Mouse (Mus musculus) cerebellum, adult (tissue): ENCODE data around the gene Pi16.
"Not testable (repeated sequence)": the region's sequence is repeated elsewhere in the genome, so short reads cannot be mapped to it uniquely, and the experiment has no call there.

Source experiments
- ATAC-seq: cut with Nextera tagmentation; 2 replicates; pipeline ENCODE4 v1.9.2; 2017; ENCODE audit warnings: mild to moderate bottlenecking, moderate library complexity, mixed read lengths; ENCODE audit not compliant: insufficient number of reproducible peaks, low FRiP score, low TSS enrichment

Pi16 gene

GRCm38 (mm10) chr17:29317380-29317779 lies at the start of gene Pi16:
Pi16 (plus strand) TSS chr17:29317680.
- ATAC-seq: not testable (repeated sequence)

DNA sequence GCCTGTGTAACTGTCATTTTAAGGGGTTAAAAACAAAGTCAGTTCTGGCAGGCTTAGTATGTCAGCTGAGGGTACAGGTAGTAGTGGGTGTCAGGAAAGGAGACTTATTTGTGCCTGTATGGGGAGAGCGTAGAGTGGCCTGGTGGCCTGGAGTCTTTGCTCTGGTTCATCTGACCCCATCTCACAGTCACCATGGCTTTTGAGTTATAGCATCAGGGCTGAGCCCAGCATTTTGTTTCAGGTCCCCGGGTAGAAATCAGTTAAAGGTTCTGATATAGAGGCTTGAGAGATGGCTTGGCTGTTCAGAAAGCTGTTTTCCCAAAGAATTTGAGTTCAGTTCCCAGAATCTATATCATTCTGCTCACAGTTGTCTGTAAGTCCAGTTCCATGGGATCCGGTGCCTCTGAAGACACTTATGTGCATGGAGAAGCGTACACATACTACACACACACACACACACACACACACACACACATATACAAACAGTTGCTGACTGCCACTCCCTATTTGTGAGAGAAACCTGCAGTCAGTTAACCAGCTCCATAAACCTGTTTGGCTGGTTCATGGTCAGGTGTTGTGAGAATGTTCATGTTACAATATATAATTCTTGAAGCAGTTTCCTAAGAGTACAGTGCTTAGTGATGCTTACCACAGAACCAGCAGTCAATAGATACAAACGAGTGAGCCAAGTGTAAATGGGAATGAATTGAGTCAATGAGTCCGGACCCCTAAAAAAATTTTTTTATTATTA lies 49.4 kb upstream of the Pi16 start:
- no peak for ATAC-seq

GRCm38 (mm10) chr17:29268682-29269348 lies 48.7 kb upstream of the Pi16 start, which contains the start of gene BC004004:
BC004004 (plus strand) TSS chr17:29268788.
- peak; percentile 88 for ATAC-seq

GRCm38 (mm10) chr17:29269349-29269706 lies 48.2 kb upstream of the Pi16 start:
- no peak for ATAC-seq

- no peak for ATAC-seq
Measured at GRCm38 (mm10) chr17:29270148-29270698, 47.3 kb upstream of the Pi16 start.

DNA sequence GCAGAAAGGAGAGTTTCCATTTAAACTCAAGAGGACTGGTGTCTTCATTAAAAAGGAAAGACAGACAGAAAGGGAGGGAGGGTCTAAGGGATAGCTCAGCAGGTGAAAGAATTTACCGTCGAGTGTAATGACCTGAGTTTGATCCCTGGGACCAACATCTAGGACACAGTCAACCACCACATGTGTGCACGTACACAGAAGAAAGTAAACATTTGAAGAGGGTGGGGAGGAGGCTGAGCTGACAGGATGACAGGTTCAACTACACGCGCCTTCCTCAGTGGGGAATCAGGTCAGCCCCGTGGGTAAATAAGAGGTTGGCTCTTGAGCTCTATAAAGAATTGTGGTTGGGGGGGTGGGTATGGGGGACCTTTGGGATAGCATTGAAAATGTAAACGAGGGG lies 44.3 kb upstream of the Pi16 start:
- ATAC-seq: no peak

DNA sequence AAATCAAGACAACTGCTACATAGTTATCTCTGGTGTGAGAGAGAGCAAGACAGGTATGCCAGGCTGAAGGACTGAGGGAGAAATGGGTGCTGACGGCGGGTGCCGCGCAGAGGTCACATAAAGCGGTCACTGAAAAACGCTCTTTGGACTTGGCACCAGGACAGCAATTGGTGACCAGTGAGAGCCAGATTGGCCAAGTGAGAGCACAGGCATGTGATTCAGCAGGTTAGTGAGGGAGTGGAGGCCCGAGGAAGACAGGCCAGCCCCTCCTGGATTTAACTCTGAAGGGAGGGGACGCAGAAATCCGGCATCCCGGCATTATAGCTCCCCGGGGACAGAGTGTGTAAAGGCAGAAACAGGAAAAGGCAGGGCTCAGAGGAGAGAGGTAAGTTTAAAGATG lies 43.6 kb upstream of the Pi16 start:
- no peak for ATAC-seq

DNA sequence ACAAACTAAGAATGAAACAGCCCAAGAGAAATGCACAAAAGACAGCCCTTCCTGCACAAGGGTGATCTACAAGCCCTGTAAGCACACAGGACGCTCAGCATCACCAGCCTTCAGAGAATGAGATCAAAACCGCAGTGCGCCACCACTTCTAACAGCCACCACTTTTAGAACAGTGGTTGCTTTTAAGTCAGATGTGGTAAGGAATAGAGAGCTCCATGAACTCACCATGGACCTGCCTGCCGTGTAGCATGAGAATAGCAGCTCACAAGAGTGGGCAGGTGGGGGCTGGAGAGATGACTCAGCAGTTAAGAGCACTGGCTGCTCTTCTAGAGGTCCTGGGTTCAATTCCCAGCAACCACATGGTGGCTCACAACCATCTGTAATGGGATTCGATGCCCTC lies 37.1 kb upstream of the Pi16 start:
- no peak for ATAC-seq

GRCm38 (mm10) chr17:29281541-29281940 lies 35.9 kb upstream of the Pi16 start:
- ATAC-seq: no peak

DNA sequence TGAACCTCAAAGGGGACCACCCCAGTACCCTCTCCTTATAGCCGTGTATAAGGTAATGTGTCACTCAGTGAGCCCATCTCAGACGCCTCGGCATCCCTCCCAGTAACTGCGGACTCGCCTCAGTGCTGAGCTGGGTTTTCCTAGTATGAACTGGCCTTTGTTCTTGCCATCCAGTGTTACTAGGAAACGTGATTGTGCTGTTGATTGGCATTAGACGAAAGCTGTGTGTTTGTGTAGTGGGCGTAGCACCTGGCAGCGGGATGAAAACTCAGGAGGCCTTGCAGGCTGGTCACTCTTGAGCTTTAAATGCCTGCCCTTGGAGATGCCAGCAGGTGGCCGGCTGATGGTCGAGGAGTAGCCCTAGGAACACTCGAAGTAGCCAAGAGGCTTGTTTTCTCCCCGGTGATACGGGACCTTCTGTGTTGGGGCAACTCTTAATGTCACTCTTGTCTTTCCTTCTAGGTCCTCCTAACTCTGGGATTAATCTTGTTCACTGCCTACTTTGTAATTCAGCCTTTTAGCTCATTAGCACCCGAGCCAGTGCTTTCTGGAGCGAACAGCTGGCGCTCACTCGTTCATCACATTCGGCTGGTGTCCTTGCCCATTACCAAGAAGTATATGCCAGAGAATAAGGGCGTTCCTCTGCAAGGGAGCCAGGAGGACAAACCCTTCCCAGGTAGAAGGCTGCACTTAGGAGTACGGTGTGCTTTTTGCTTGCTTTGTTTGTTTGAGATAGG lies 35.1 kb upstream of the Pi16 start:
- no peak for ATAC-seq

DNA sequence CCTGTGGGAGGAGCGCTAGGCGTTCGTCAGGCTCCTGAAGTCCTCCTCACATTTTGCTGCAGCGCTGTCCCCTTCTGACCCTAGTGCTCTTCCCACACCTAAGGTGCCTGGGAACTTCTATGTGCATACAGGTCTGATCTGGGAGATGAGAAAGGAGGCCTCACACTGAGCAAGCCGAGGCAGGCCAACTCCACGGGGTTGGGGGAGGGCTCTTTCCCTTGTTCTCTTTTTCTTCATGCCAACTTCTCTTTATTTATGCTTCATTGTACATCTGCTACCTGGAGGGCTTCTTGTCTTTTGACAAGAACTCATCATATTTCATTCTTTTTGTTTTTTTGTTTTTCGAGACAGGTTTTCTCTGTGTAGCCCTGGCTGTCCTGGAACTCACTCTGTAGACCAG lies 25.7 kb upstream of the Pi16 start:
- ATAC-seq: no peak

DNA sequence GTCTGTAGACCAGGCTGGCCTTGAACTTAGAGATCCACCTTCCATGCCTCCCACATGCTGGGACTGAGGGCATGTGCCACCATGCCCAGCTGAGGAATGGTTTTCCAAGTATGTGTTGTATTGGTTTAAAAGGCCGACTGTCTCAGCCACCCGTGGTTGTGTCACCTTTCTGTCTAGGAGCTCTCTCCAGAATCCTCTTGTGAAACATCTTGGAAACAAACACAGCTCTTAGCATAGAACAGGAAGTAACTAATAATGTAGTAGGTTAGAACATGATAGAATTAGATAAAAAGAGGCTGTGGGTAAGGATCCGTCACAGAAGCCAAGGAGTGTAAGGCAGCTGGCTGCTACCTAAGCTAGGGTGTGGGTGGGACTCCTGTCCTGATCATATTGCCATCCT lies 24.5 kb upstream of the Pi16 start:
- no peak for ATAC-seq

DNA sequence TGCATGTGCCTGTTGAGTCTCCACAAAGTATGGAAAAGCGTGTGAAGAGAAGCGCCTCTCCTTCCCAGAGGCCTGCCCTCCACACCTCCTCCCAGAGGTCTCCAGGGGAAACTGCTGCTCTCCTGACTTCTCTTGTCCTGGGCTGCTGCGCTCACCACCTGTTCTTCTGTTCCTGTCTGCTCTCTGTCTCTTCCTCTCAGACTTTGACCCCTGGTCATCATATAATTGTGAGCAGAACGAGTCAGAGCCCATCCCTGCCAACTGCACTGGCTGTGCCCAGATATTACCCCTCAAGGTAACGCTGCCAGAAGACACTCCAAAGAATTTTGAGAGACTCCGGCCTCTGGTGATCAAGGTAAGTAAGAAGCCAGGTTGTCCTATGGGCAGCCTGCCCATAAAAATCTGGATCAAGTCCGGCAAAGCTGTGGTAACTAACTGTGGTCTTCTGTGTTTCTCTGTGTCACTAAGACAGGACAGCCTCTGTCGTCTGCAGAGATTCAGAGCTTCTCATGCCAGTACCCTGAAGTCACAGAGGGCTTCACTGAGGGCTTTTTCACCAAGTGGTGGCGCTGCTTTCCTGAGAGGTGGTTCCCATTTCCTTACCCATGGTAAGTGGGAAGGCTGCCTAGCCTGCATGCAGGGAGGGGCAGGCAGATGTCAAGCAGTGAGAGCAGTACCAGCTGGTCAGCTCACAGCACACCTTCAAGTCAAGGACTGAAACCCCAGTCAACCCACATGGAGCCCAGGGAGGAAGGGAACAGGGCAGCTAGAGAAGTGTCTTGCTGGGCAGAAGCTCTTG lies 23.5 kb upstream of the Pi16 start:
- no peak for ATAC-seq

- no peak for ATAC-seq
Measured at GRCm38 (mm10) chr17:29295835-29296234, 21.6 kb upstream of the Pi16 start.

DNA sequence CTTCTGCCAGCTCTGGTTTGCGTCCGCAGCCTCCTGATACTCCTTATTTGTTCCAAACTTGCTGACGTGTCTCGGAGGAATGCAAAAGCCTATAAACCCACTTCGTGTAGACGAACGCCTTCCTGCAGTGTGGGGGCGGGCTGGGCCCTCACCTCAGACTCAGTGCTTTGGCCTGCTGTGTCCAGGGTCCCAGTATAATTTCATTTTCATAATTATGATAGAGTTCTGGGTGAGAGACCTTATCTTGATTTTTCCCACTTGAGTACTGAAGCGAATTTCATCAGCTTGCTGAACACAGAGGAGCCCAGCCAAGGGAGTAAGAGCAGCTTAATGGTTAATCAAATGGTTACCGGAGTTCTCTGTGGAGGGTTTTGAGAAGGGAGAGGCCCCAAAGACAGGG lies 20.2 kb upstream of the Pi16 start:
- no peak for ATAC-seq

DNA sequence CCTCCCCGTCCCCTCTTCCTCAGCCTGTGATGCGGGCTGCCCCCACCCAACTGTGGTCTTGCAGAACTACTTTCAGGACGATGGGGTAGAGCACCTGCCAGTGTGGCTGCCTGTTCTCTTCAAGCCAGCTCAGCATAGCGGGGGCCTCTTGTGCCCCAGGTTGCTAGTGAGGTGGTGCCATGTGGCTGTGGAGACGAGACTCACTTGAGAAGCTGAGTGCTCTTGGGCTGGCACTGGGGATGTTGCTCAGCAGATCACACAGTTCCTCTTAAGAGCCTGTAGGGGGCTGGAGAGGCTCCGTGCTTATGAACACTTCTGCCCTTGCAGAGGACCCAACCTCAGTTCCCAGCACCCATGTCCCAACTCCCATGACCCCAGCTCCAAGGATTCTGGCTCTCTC lies 19.7 kb upstream of the Pi16 start:
- no peak for ATAC-seq

DNA sequence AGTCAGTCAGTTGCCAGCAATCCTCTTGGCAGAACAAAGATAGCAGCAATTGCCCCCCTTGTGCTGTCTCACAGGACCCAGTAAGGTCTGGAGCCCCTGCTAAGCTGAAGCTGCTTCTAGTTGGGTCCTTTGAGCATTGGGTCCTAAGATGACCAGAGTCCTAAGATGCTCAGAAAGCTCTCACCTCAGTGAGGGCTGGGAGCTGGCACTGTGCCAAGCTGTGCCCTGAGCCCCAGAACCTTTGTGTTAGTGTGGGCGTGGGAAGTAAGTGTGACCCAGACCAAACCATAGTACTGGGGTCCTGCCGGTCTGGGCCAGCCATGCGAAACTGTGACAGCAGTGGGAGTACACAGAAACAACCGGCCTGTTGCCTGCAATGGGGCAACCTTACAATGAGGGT lies 18.2 kb upstream of the Pi16 start:
- no peak for ATAC-seq

GRCm38 (mm10) chr17:29300926-29301325 lies 16.6 kb upstream of the Pi16 start:
- ATAC-seq: no peak

DNA sequence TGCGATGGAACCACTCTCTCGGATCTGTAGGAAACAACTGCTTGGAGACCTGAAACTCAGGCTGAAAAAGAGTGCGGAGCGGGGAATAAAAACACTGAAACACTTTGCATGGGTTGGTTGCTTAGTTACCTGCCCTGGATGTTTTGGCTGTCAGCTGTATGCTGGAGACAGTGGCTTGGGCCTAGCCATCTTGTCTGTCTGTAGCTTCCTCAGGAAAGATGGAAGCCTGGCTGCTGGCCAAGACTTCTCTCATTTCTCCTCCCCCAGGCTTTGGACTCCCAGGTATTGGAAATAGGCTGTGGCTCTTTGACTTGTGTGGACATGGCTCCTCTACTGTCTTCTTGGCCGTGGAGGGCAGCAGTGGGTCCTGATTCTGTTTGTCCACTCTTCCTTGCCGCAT lies 16.1 kb upstream of the Pi16 start:
- no peak for ATAC-seq

DNA sequence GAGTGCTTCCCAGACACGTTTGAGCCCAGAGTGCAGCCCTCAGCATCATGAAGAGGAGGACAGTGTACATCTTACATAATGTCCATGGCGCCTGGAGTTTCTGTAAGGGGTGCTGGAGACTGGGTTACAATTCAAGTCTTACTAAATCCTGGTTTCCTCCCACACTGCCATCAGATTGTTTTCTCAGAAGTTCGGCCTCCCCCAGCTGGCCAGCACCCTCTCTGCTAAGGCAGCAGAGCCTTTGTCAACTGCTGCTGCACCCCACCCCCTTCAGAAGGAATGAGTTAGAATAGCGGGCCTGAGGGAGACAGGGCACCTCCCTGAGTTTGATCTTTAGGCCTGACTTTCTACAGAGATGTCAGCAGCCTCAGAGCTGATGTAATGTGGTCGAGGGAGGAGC lies 15.3 kb upstream of the Pi16 start:
- no peak for ATAC-seq
